Mouse (Mus musculus) forebrain, embryonic 13.5 days (tissue): ENCODE data around the gene Cdc37. TPM values are rescaled to one million over a fixed set of nuclear protein-coding genes. Genes with fewer than 3 reads are reported as not detected.
A peak's percentile ranks its signal among the peaks of the same experiment; 100 is the strongest.

Source experiments
- ATAC-seq: fragments of 200-750 bp; cut with Nextera tagmentation; 2 replicates; pipeline ENCODE4 v1.8.0; 2017
- H3K27ac ChIP-seq: fragments of 300-500 bp; sonication (generic); 2 replicates; pipeline ENCODE4 v1.5.1; 2015; ENCODE audit warnings: inconsistent platforms, mild to moderate bottlenecking, moderate library complexity
- H3K27me3 ChIP-seq: fragments of 300-500 bp; sonication (generic); 2 replicates; pipeline ENCODE4 v1.6.1; 2015; ENCODE audit warnings: mild to moderate bottlenecking, inconsistent platforms
- H3K36me3 ChIP-seq: fragments of 300-500 bp; sonication (generic); 2 replicates; pipeline ENCODE4 v1.6.1; 2015; ENCODE audit warnings: mild to moderate bottlenecking, inconsistent platforms; ENCODE audit not compliant: poor library complexity, severe bottlenecking
- H3K4me1 ChIP-seq: fragments of 300-500 bp; sonication (generic); 2 replicates; pipeline ENCODE4 v1.6.1; 2015; ENCODE audit warnings: inconsistent platforms
- H3K4me2 ChIP-seq: fragments of 300-500 bp; sonication (generic); 2 replicates; pipeline ENCODE4 v1.6.1; 2015; ENCODE audit warnings: inconsistent platforms, mild to moderate bottlenecking, moderate library complexity
- H3K4me3 ChIP-seq: fragments of 300-500 bp; sonication (generic); 2 replicates; pipeline ENCODE4 v1.5.1; 2015; ENCODE audit warnings: mild to moderate bottlenecking, inconsistent platforms
- H3K9ac ChIP-seq: fragments of 300-500 bp; sonication (generic); 2 replicates; pipeline ENCODE4 v1.6.1; 2015; ENCODE audit warnings: mild to moderate bottlenecking, inconsistent platforms
- H3K9me3 ChIP-seq: fragments of 300-500 bp; sonication (generic); replicated peaks from 2 replicates; pipeline ENCODE4 v1.6.1; 2016; ENCODE audit warnings: inconsistent platforms
- WGBS: fragments of 180-500 bp; shearing (Covaris S2); methylation state at CpG from one replicate; pipeline ENCODE4 v1.1.7; 2015; 5-methylcytosine and 5-hydroxymethylcytosine counted together
- polyA plus RNA-seq: library from polyadenylated mRNA; unstranded; fragments of >200 nt; fragmentation: Nextera tagmentation; extraction: Ambion mirVana; gene quantifications from 2 replicates; pipeline ENCODE4 v1.2.1, GENCODE M21; 2015

The Cdc37 gene
- polyA plus RNA-seq, 1 experiment from 2014 or later: 229 TPM

GRCm38 (mm10) chr9:21131059-21131956 lies 18.5 kb downstream of the Cdc37 start, which contains the start of gene Tyk2:
Tyk2 (minus strand) TSS chr9:21131243.
- Histone ChIP-seq H3K27me3 (no peaks in the 10 kb centered on the region), H3K27ac (0 out of 2 replicates have a peak within 1 kb of the TSS, but pooled peaks have one; percentile 45), H3K4me2 (peak within 1 kb of the TSS; percentile 76), H3K9ac (peak within 1 kb of the TSS; percentile 70), H3K9me3 (no peaks in the 10 kb centered on the region), H3K4me3 (peak within 1 kb of the TSS; percentile 62), H3K4me1 (peaks cover 7% of the 10 kb centered on the region), H3K36me3 (peaks cover 14% of the 10 kb centered on the region)
- peak; percentile 98 for ATAC-seq
- 6% methylated on average over 37 of the region's 37 CpGs for WGBS

DNA sequence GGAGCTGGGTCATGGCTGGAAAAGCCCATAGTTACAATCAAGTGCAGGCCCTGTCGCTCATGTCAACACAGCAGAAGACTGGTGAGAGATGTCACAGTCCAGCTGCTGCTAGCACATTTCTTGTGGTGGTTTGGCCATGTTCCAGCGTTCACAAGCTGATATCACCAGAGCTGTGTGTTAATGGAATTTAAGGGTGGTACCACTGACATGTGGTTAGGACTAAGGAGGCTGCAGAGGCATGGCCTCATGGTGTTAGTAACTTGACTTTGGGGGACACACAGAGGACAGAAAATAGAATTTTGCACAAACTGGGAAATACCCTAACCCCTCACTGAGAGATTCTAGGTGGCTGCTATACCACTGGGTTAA lies 23.5 kb downstream of the Cdc37 start:
- H3K36me3 ChIP-seq: peaks cover 52% of the 10 kb centered on the region
- ATAC-seq: no peak
- H3K4me2 ChIP-seq: no peak overlapping the region
- H3K9ac ChIP-seq: no peak overlapping the region
- H3K4me3 ChIP-seq: no peak overlapping the region
- 83% methylated on average over 2 of the region's 2 CpGs for WGBS
- no peaks in the 10 kb centered on the region for H3K9me3 ChIP-seq
- peaks cover 7% of the 10 kb centered on the region for H3K4me1 ChIP-seq
- H3K27ac ChIP-seq: no peak overlapping the region
- H3K27me3 ChIP-seq: no peaks in the 10 kb centered on the region

DNA sequence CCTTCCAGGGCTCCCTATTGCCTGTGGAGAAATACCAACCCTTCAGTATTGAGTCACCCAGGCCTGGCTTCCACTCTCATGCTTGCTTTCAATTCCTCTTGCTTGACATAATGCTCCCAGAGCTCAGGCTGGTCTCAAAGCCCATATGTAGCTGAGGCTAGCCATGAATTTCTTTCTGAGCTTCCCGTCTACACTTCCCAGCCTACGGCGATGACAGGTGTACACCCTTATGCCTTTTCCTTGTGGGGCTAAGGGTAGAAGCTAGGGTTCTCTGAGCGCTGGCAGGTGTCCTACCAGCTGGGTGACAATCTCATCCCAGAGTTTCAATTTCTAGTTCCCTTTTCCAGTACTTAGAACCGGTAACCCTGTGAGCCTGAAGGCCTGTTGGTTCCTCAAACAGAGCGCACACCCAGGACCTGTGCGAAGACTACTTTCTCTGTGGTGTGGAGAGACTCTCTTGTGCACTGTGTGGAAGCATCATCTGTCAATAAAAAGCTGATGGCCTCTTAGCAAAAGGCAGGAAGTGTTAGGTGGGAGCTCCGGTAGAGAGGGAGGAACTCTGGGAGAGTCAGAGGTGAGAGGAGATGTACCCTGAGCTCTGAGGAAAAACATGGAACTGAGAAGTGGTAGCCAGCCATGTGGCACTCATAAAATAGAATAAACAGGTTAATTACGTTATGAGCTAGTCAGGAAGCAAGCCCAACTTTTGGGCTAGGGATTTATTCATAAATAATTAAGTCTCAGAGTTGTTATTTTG lies 24.1 kb downstream of the Cdc37 start:
- Histone ChIP-seq H3K27me3 (no peaks in the 10 kb centered on the region), H3K36me3 (peaks cover 56% of the 10 kb centered on the region), H3K4me3 (no peak overlapping the region), H3K9ac (no peak overlapping the region), H3K9me3 (no peaks in the 10 kb centered on the region), H3K4me1 (peaks cover 6% of the 10 kb centered on the region), H3K27ac (no peak overlapping the region), H3K4me2 (no peak overlapping the region)
- 95% methylated on average over 9 of the region's 9 CpGs for WGBS
- no peak for ATAC-seq

GRCm38 (mm10) chr9:21124837-21125236 lies 24.9 kb downstream of the Cdc37 start:
- H3K9me3 ChIP-seq: no peaks in the 10 kb centered on the region
- no peak overlapping the region for H3K9ac ChIP-seq
- H3K4me2 ChIP-seq: no peak overlapping the region
- no peak overlapping the region for H3K27ac ChIP-seq
- WGBS: 80% methylated on average over 5 of the region's 5 CpGs
- no peaks in the 10 kb centered on the region for H3K4me1 ChIP-seq
- H3K4me3 ChIP-seq: no peak overlapping the region
- no peaks in the 10 kb centered on the region for H3K27me3 ChIP-seq
- H3K36me3 ChIP-seq: peaks cover 64% of the 10 kb centered on the region
- no peak for ATAC-seq

DNA sequence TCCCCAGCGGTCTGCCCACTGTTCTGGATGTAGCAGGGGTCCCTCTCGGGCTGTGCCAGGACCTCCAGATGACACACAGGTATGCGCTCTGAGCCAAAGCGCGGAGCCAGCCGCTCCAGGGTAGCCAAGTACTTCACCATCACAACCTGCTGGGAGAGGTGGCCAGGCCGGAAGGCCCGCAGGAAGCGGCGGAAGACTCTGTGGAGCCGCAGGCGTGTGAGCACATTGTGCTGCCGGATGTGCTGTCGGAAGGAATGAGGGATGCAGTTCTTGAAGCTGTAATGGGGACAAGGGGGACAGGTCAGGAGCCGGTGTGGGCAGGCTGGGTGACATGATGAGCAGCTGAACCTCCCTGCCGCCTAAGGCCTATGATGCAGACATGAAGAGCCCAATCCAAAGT lies 28.3 kb downstream of the Cdc37 start:
- Histone ChIP-seq H3K9me3 (no peaks in the 10 kb centered on the region), H3K4me1 (no peaks in the 10 kb centered on the region), H3K27ac (no peak overlapping the region), H3K9ac (no peak overlapping the region), H3K4me2 (no peak overlapping the region), H3K27me3 (no peaks in the 10 kb centered on the region), H3K36me3 (peaks cover 61% of the 10 kb centered on the region), H3K4me3 (no peak overlapping the region)
- ATAC-seq: no peak
- 93% methylated on average over 16 of the region's 16 CpGs for WGBS

DNA sequence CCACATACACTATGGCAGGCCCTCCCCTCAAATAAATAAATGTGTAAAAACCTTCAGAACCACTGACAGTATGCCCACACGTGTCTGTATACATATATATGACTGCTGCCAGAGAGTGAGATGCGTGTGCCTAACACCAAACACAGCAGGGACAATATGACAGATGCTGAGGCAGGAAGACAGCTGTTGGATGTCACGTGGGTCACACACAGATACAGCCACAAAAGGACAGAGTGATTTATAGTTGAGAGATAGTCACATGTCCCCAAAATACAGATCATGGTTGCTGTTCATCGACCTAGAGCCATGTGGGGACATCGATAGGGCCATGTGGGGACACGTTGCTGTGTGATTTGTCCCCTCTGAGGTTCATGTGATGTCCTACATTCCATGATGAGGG lies 32.7 kb downstream of the Cdc37 start:
- Histone ChIP-seq H3K4me3 (no peak overlapping the region), H3K36me3 (peaks cover 25% of the 10 kb centered on the region), H3K27me3 (no peaks in the 10 kb centered on the region), H3K4me1 (no peaks in the 10 kb centered on the region), H3K9me3 (no peaks in the 10 kb centered on the region), H3K4me2 (no peak overlapping the region), H3K27ac (no peak overlapping the region), H3K9ac (no peak overlapping the region)
- ATAC-seq: no peak
- 79% methylated on average over 6 of the region's 6 CpGs for WGBS

DNA sequence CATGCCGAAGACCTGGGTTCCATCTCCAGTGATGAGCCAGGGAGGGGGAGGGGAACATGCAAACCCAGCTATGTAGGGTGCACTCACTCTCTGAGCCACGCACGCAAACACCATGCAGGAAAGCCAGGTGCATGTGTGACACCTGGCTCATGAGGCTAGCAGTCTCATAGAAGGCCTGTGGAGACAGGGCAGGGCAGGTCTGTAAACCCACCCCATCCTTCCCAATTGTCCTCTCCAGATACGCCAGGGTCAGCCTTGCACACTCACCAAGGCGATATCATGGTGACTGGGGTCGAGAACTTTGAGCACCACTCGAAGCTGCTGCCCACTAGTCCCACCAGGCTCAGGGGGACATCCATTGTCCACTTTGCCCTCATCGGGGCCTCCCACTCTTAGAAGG lies 34.7 kb downstream of the Cdc37 start:
- no peak overlapping the region for H3K9ac ChIP-seq
- no peak overlapping the region for H3K4me3 ChIP-seq
- no peaks in the 10 kb centered on the region for H3K4me1 ChIP-seq
- no peak overlapping the region for H3K27ac ChIP-seq
- 90% methylated on average over 8 of the region's 8 CpGs for WGBS
- ATAC-seq: no peak
- no peak overlapping the region for H3K4me2 ChIP-seq
- no peaks in the 10 kb centered on the region for H3K27me3 ChIP-seq
- H3K36me3 ChIP-seq: peaks cover 11% of the 10 kb centered on the region
- no peaks in the 10 kb centered on the region for H3K9me3 ChIP-seq

DNA sequence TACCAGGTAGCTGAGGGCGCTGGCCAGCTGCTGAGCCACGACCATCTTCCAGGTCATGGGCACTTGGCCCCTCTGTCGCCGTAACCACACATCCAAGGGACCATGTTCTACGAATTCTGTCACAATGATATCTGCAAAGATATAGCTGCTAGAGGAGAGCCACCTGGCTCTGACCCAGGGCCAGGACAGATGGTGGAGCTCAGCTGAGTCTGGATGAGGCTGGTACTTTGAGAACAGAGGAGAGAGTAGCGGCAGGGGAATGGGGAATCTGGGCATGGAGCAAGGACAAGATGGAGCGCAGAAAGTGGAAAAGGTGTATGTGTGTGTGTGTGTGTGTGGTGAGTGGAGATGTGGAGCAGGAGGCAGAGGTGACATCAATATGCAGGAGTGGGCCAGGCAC lies 35.6 kb downstream of the Cdc37 start:
- Histone ChIP-seq H3K9ac (no peak overlapping the region), H3K4me3 (no peak overlapping the region), H3K4me1 (no peaks in the 10 kb centered on the region), H3K27ac (no peak overlapping the region), H3K27me3 (no peaks in the 10 kb centered on the region), H3K4me2 (no peak overlapping the region), H3K36me3 (peaks cover 10% of the 10 kb centered on the region; the same call in 1 of the 2 replicates), H3K9me3 (no peaks in the 10 kb centered on the region)
- 89% methylated on average over 7 of the region's 7 CpGs for WGBS
- ATAC-seq: no peak

DNA sequence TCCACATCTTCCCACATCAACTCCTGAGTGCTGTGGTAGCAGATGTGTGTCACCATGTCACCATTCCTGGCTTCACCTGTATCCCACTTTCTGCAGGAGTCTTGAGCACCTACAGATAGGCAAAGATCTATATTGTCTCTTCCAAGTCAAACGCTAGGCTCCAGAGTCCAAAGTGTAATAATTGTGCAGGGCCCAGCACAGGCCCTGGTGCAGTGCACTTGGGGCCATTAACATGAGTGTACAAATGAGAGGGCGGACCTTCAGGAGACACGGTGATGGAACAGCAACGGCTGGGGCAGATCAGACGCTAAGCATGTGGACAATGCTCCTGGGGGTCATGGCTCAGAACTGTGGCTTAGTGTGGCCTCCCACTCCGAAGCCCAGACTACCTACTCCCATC lies 36.0 kb downstream of the Cdc37 start:
- H3K4me2 ChIP-seq: no peak overlapping the region
- peaks cover 14% of the 10 kb centered on the region; the same call in 1 of the 2 replicates for H3K36me3 ChIP-seq
- WGBS: 94% methylated on average over 6 of the region's 6 CpGs
- no peak overlapping the region for H3K9ac ChIP-seq
- H3K4me1 ChIP-seq: no peaks in the 10 kb centered on the region
- no peak overlapping the region for H3K4me3 ChIP-seq
- no peak overlapping the region for H3K27ac ChIP-seq
- ATAC-seq: no peak
- no peaks in the 10 kb centered on the region for H3K9me3 ChIP-seq
- H3K27me3 ChIP-seq: no peaks in the 10 kb centered on the region

GRCm38 (mm10) chr9:21107607-21108237 lies 42.1 kb downstream of the Cdc37 start:
- H3K36me3 ChIP-seq: peaks cover 15% of the 10 kb centered on the region; the same call in 1 of the 2 replicates
- 44% methylated on average over 23 of the region's 23 CpGs for WGBS

GRCm38 (mm10) chr9:21105760-21106564 lies 43.8 kb downstream of the Cdc37 start:
- ATAC-seq: no peak
- H3K9me3 ChIP-seq: no peaks in the 10 kb centered on the region
- H3K27me3 ChIP-seq: no peaks in the 10 kb centered on the region
- no peak overlapping the region for H3K4me2 ChIP-seq
- H3K9ac ChIP-seq: no peak overlapping the region
- no peak overlapping the region for H3K27ac ChIP-seq
- no peak overlapping the region for H3K4me3 ChIP-seq
- H3K4me1 ChIP-seq: no peaks in the 10 kb centered on the region
- WGBS: 83% methylated on average over 5 of the region's 5 CpGs
- H3K36me3 ChIP-seq: peaks cover 18% of the 10 kb centered on the region; the same call in 1 of the 2 replicates

More at GRCm38 (mm10) chr9:21107607-21108237, 42.1 kb downstream of the Cdc37 start:
- Histone ChIP-seq H3K9me3 (no peaks in the 10 kb centered on the region), H3K27ac (no peak overlapping the region), H3K27me3 (no peaks in the 10 kb centered on the region), H3K4me3 (no peak overlapping the region), H3K4me2 (no peak overlapping the region), H3K9ac (no peak overlapping the region), H3K4me1 (no peaks in the 10 kb centered on the region)
- no peak for ATAC-seq
